Mouse (Mus musculus) myocyte (in vitro differentiated cells): ENCODE data around the gene Tgfb1. TPM values are rescaled to one million over a fixed set of nuclear protein-coding genes. Genes with fewer than 3 reads are reported as not detected.

ENCODE experiments used
- H3K27me3 ChIP-seq: one replicate; pipeline ENCODE4 v1.6.1; 2011; ENCODE audit not compliant: control insufficient read depth, insufficient read depth, insufficient read length
- H3K36me3 ChIP-seq: one replicate; pipeline ENCODE4 v1.6.1; 2011; ENCODE audit not compliant: control insufficient read depth, insufficient read depth
- H3K4me2 ChIP-seq: one replicate; pipeline ENCODE4 v1.6.1; 2011; ENCODE audit warnings: low read depth, control low read depth
- H3K4me3 ChIP-seq: one replicate; pipeline ENCODE4 v1.5.1; 2011; ENCODE audit warnings: mild to moderate bottlenecking, control low read depth, moderate library complexity
- H3K79me2 ChIP-seq: one replicate; pipeline ENCODE4 v1.6.1; 2011; ENCODE audit not compliant: control insufficient read depth, insufficient read depth
- H3ac ChIP-seq: one replicate; pipeline ENCODE4 v1.6.1; 2011; ENCODE audit not compliant: control insufficient read depth, insufficient read length
- CEBPB ChIP-seq: IDR thresholded peaks from 2 replicates; pipeline ENCODE4 v1.6.1; 2011; ENCODE audit warnings: mild to moderate bottlenecking, moderate library complexity; ENCODE audit not compliant: poor library complexity, insufficient read depth, severe bottlenecking
- E2F4 ChIP-seq: IDR thresholded peaks from one replicate; pipeline ENCODE4 v1.6.1; 2011; ENCODE audit warnings: mild to moderate bottlenecking, control low read depth, moderate library complexity; ENCODE audit not compliant: insufficient read depth
- MAX ChIP-seq: IDR thresholded peaks from one replicate; pipeline ENCODE4 v1.6.1; 2011; ENCODE audit warnings: low read depth, mild to moderate bottlenecking, control low read depth
- MYOD1 ChIP-seq, 3 experiments: IDR thresholded peaks; one replicate each; pipeline ENCODE4 v1.6.1; 2011; ENCODE audit warnings: control low read depth in 2 of 3, low read depth in 2 of 3, mild to moderate bottlenecking in 2 of 3, moderate library complexity in 1 of 3; ENCODE audit not compliant: insufficient read length in 2 of 3, control insufficient read depth in 1 of 3
- MYOG ChIP-seq, 3 experiments: IDR thresholded peaks; one replicate each; pipeline ENCODE4 v1.6.1; 2011; ENCODE audit warnings: control low read depth in 2 of 3, low read depth in 2 of 3, mild to moderate bottlenecking in 2 of 3; ENCODE audit not compliant: insufficient read length in 2 of 3, control insufficient read depth in 1 of 3, insufficient read depth in 1 of 3
- POLR2A ChIP-seq: IDR thresholded peaks from one replicate; pipeline ENCODE4 v1.6.1; 2011; ENCODE audit warnings: low read depth, mild to moderate bottlenecking, control low read depth, moderate library complexity; ENCODE audit not compliant: insufficient read length
- POLR2AphosphoS2 ChIP-seq: IDR thresholded peaks from one replicate; pipeline ENCODE4 v1.6.1; 2011; ENCODE audit warnings: low read depth, control low read depth; ENCODE audit not compliant: insufficient read length
- REST ChIP-seq: IDR thresholded peaks from one replicate; pipeline ENCODE4 v1.6.1; 2011; ENCODE audit warnings: mild to moderate bottlenecking, control low read depth, moderate library complexity; ENCODE audit not compliant: insufficient read depth, insufficient read length
- SRF ChIP-seq: IDR thresholded peaks from one replicate; pipeline ENCODE4 v1.6.1; 2011; ENCODE audit warnings: low read depth; ENCODE audit not compliant: control insufficient read depth, insufficient read length
- TCF12 ChIP-seq: IDR thresholded peaks from one replicate; pipeline ENCODE4 v1.6.1; 2011; ENCODE audit warnings: mild to moderate bottlenecking, control low read depth; ENCODE audit not compliant: poor library complexity, insufficient read depth, severe bottlenecking
- TCF3 ChIP-seq: IDR thresholded peaks from one replicate; pipeline ENCODE4 v1.6.1; 2011; ENCODE audit warnings: low read depth, control low read depth; ENCODE audit not compliant: insufficient read length
- USF1 ChIP-seq: IDR thresholded peaks from one replicate; pipeline ENCODE4 v1.6.1; 2011; ENCODE audit warnings: low read depth, mild to moderate bottlenecking, control low read depth, moderate library complexity
- polyA plus RNA-seq: library from polyadenylated mRNA; unstranded; fragments of >200 nt; fragmentation: generic; extraction: Trizol; gene quantifications from one replicate; pipeline ENCODE4 v1.2.1, GENCODE M21; 2012; ENCODE audit warnings: missing spikeins

Gene Tgfb1
- polyA plus RNA-seq, 1 experiment: 78.2 TPM

- Histone ChIP-seq H3K4me2 (peak overlapping the region; percentile 74), H3K27me3 (no peaks in the 10 kb centered on the region), H3K4me3 (peak overlapping the region; percentile 90), H3ac (no peak overlapping the region), H3K36me3 (peaks cover 3% of the 10 kb centered on the region), H3K79me2 (peaks cover 29% of the 10 kb centered on the region)
- no peak for TF ChIP-seq POLR2AphosphoS2
- TF ChIP-seq MAX: no peak
- TF ChIP-seq MYOG (IDR thresholded peaks at IDR 0.05; ENCODE audit: control insufficient read depth in 1 of 3, insufficient read depth in 1 of 3, insufficient read length in 2 of 3, low read depth in 2 of 3): no peak
- no peak for TF ChIP-seq SRF
- no peak for TF ChIP-seq TCF3
- TF ChIP-seq USF1: no peak
- no peak for TF ChIP-seq E2F4
- no peak for TF ChIP-seq MYOD1 (IDR thresholded peaks at IDR 0.05; ENCODE audit: control insufficient read depth in 1 of 3, insufficient read length in 2 of 3, low read depth in 2 of 3)
- TF ChIP-seq CEBPB: no peak
- TF ChIP-seq REST: no peak
- TF ChIP-seq TCF12: no peak
- TF ChIP-seq POLR2A: no peak
Observed at GRCm38 (mm10) chr7:25690051-25690450, 3.2 kb downstream of the Tgfb1 start.

- H3K4me2 ChIP-seq: no peak overlapping the region
- H3K4me3 ChIP-seq: no peak overlapping the region
- peaks cover 11% of the 10 kb centered on the region for H3K79me2 ChIP-seq
- no peaks in the 10 kb centered on the region for H3K27me3 ChIP-seq
- H3K36me3 ChIP-seq: peaks cover 16% of the 10 kb centered on the region
- H3ac ChIP-seq: no peak overlapping the region
- TF ChIP-seq MAX (no peak), REST (no peak), POLR2A (no peak), CEBPB (no peak), USF1 (no peak), MYOD1 (IDR thresholded peaks at IDR 0.05; ENCODE audit: control insufficient read depth in 1 of 3, insufficient read length in 2 of 3, low read depth in 2 of 3) (no peak), TCF3 (no peak), MYOG (IDR thresholded peaks at IDR 0.05; ENCODE audit: control insufficient read depth in 1 of 3, insufficient read depth in 1 of 3, insufficient read length in 2 of 3, low read depth in 2 of 3) (no peak), E2F4 (no peak)
Observed at GRCm38 (mm10) chr7:25694104-25694503, 7.3 kb downstream of the Tgfb1 start.

- TF ChIP-seq REST (no peak), CEBPB (no peak), MYOG (IDR thresholded peaks at IDR 0.05; ENCODE audit: control insufficient read depth in 1 of 3, insufficient read depth in 1 of 3, insufficient read length in 2 of 3, low read depth in 2 of 3) (no peak), MAX (no peak), E2F4 (no peak)
- Histone ChIP-seq H3K36me3 (peaks cover 32% of the 10 kb centered on the region), H3K27me3 (no peaks in the 10 kb centered on the region), H3K4me3 (no peak overlapping the region), H3ac (no peak overlapping the region), H3K79me2 (no peaks in the 10 kb centered on the region), H3K4me2 (no peak overlapping the region)
Observed at GRCm38 (mm10) chr7:25699851-25700250, 13.0 kb downstream of the Tgfb1 start.

- Histone ChIP-seq H3ac (no peak overlapping the region), H3K27me3 (no peaks in the 10 kb centered on the region), H3K4me2 (no peak overlapping the region), H3K4me3 (no peak overlapping the region), H3K36me3 (peaks cover 27% of the 10 kb centered on the region), H3K79me2 (no peaks in the 10 kb centered on the region)
- TF ChIP-seq MYOD1 (IDR thresholded peaks at IDR 0.05; ENCODE audit: control insufficient read depth in 1 of 3, insufficient read length in 2 of 3, low read depth in 2 of 3): no peak
Observed at GRCm38 (mm10) chr7:25700732-25701131, 13.9 kb downstream of the Tgfb1 start.

GRCm38 (mm10) chr7:25702350-25702749, 15.5 kb downstream of the Tgfb1 start:
- H3K36me3 ChIP-seq: peaks cover 24% of the 10 kb centered on the region
- no peak overlapping the region for H3K4me3 ChIP-seq
- no peak overlapping the region for H3K4me2 ChIP-seq
- no peaks in the 10 kb centered on the region for H3K27me3 ChIP-seq
- TF ChIP-seq MAX: no peak
- TF ChIP-seq MYOD1 (IDR thresholded peaks at IDR 0.05; ENCODE audit: control insufficient read depth in 1 of 3, insufficient read length in 2 of 3, low read depth in 2 of 3): no peak
- no peak overlapping the region for H3ac ChIP-seq
- no peaks in the 10 kb centered on the region for H3K79me2 ChIP-seq
